Mouse (Mus musculus) liver, adult 2 months (tissue): ENCODE measurements at regions not wholly inside any gene's neighbourhood (a gene's known extent, or its start where the extent isn't known, plus 50 kb on each side); places are given as distances from the start of the nearest gene placed in this dataset.
A peak's percentile ranks its signal among the peaks of the same experiment; 100 is the strongest.

ENCODE experiments used
- DNase-seq: peaks from one replicate; pipeline ENCODE4 v3.0.0-alpha.2; 2011; ENCODE audit warnings: low read depth, low spot score; ENCODE audit errors: extremely low read depth
- H3K27ac ChIP-seq: fragments of 200-500 bp; replicated peaks from 2 replicates; pipeline ENCODE4 v1.5.1; 2012; ENCODE audit warnings: low read depth, mild to moderate bottlenecking, control low read depth, inconsistent platforms, low read length; ENCODE audit not compliant: insufficient read depth
- H3K27me3 ChIP-seq: fragments of 200-500 bp; 2 replicates; pipeline ENCODE4 v1.6.1; 2012; ENCODE audit warnings: mild to moderate bottlenecking, moderate library complexity, low read length, inconsistent platforms; ENCODE audit not compliant: control insufficient read depth, insufficient read depth
- H3K36me3 ChIP-seq: fragments of 200-500 bp; 2 replicates; pipeline ENCODE4 v1.6.1; 2012; ENCODE audit warnings: low read length, inconsistent platforms; ENCODE audit not compliant: control insufficient read depth, insufficient read depth
- H3K4me1 ChIP-seq: fragments of 200-500 bp; 2 replicates; pipeline ENCODE4 v1.6.1; 2011; ENCODE audit warnings: low read length; ENCODE audit not compliant: control insufficient read depth, insufficient read depth
- H3K4me3 ChIP-seq: fragments of 200-500 bp; 2 replicates; pipeline ENCODE4 v1.5.1; 2011; ENCODE audit warnings: low read depth, mild to moderate bottlenecking, control low read depth, low read length, moderate library complexity; ENCODE audit not compliant: insufficient read depth
- H3K79me2 ChIP-seq: fragments of 200-500 bp; 2 replicates; pipeline ENCODE4 v1.6.1; 2012; ENCODE audit warnings: inconsistent platforms, mild to moderate bottlenecking, low read length, moderate library complexity; ENCODE audit not compliant: control insufficient read depth, insufficient read depth
- H3K9ac ChIP-seq: fragments of 200-500 bp; 2 replicates; pipeline ENCODE4 v1.6.1; 2012; ENCODE audit warnings: low read depth, mild to moderate bottlenecking, control low read depth, inconsistent platforms, low read length
- CTCF ChIP-seq: fragments of 200-500 bp; IDR thresholded peaks from 2 replicates; pipeline ENCODE4 v1.5.1; 2011; ENCODE audit warnings: low read depth, low read length, control low read depth
- POLR2A ChIP-seq: fragments of 200-500 bp; IDR thresholded peaks from 2 replicates; pipeline ENCODE4 v1.6.1; 2011; ENCODE audit warnings: low read length, control low read depth; ENCODE audit not compliant: insufficient read depth; ENCODE audit errors: extremely low read depth
- WGBS: fragments of 180-500 bp; shearing (Covaris S2); methylation state at CpG from one replicate; pipeline ENCODE4 v1.1.7; 2018; 5-methylcytosine and 5-hydroxymethylcytosine counted together

GRCm38 (mm10) chr2:75559920-75560319, 99.1 kb upstream of the Hnrnpa3 start:
- no peak for TF ChIP-seq CTCF
- TF ChIP-seq POLR2A = no peak
- Histone ChIP-seq H3K27me3 (no peaks in the 10 kb centered on the region), H3K27ac (no peak overlapping the region), H3K4me3 (no peak overlapping the region), H3K79me2 (no peaks in the 10 kb centered on the region), H3K9ac (no peak overlapping the region), H3K36me3 (no peaks in the 10 kb centered on the region), H3K4me1 (peaks cover 10% of the 10 kb centered on the region)
- 80% methylated on average over 6 of the region's 6 CpGs for WGBS
- no peak for DNase-seq

GRCm38 (mm10) chr2:75563253-75563913, 95.7 kb upstream of the Hnrnpa3 start:
- 54% methylated on average over 9 of the region's 9 CpGs for WGBS
- Histone ChIP-seq H3K27me3 (no peaks in the 10 kb centered on the region), H3K27ac (no peak overlapping the region), H3K4me1 (peaks cover 6% of the 10 kb centered on the region; the same call in 1 of the 2 replicates), H3K79me2 (no peaks in the 10 kb centered on the region), H3K4me3 (no peak overlapping the region), H3K9ac (no peak overlapping the region), H3K36me3 (no peaks in the 10 kb centered on the region)
- TF ChIP-seq CTCF (no peak), POLR2A (no peak)
- DNase-seq = peak; percentile 24

- H3K36me3 ChIP-seq = no peaks in the 10 kb centered on the region
- H3K4me3 ChIP-seq = no peak overlapping the region
- H3K79me2 ChIP-seq = no peaks in the 10 kb centered on the region
- TF ChIP-seq POLR2A (no peak), CTCF (no peak)
- no peaks in the 10 kb centered on the region for H3K27me3 ChIP-seq
- H3K4me1 ChIP-seq = peaks cover 4% of the 10 kb centered on the region; the same call in 1 of the 2 replicates
- H3K27ac ChIP-seq = no peak overlapping the region
- H3K9ac ChIP-seq = no peak overlapping the region
- 47% methylated on average over 5 of the region's 5 CpGs for WGBS
- DNase-seq = peak; percentile 76
Measured at GRCm38 (mm10) chr2:75564809-75565208, 94.3 kb upstream of the Hnrnpa3 start.

- no peak for TF ChIP-seq POLR2A
- TF ChIP-seq CTCF = no peak
- peaks cover 4% of the 10 kb centered on the region; the same call in 1 of the 2 replicates for H3K4me1 ChIP-seq
- WGBS = 65% methylated on average over 4 of the region's 4 CpGs
- H3K27ac ChIP-seq = no peak overlapping the region
- H3K79me2 ChIP-seq = no peaks in the 10 kb centered on the region
- no peak for DNase-seq
- H3K4me3 ChIP-seq = no peak overlapping the region
- no peaks in the 10 kb centered on the region for H3K36me3 ChIP-seq
- H3K27me3 ChIP-seq = no peaks in the 10 kb centered on the region
- no peak overlapping the region for H3K9ac ChIP-seq
Measured at GRCm38 (mm10) chr2:75567131-75567530, 91.9 kb upstream of the Hnrnpa3 start.

GRCm38 (mm10) chr2:75569756-75570155, 89.3 kb upstream of the Hnrnpa3 start:
- Histone ChIP-seq H3K4me1 (no peaks in the 10 kb centered on the region), H3K9ac (no peak overlapping the region), H3K79me2 (no peaks in the 10 kb centered on the region), H3K27ac (no peak overlapping the region), H3K36me3 (no peaks in the 10 kb centered on the region), H3K4me3 (no peak overlapping the region), H3K27me3 (no peaks in the 10 kb centered on the region)
- WGBS = 91% methylated on average over 6 of the region's 6 CpGs
- TF ChIP-seq CTCF (no peak), POLR2A (no peak)
- no peak for DNase-seq

GRCm38 (mm10) chr2:75570246-75570645, 88.8 kb upstream of the Hnrnpa3 start:
- WGBS = 72% methylated on average over 2 of the region's 2 CpGs
- no peak for DNase-seq
- H3K36me3 ChIP-seq = no peaks in the 10 kb centered on the region

More at GRCm38 (mm10) chr2:75570246-75570645, 88.8 kb upstream of the Hnrnpa3 start:
- H3K9ac ChIP-seq = no peak overlapping the region
- no peak overlapping the region for H3K27ac ChIP-seq
- no peaks in the 10 kb centered on the region for H3K27me3 ChIP-seq
- no peaks in the 10 kb centered on the region for H3K4me1 ChIP-seq
- no peak overlapping the region for H3K4me3 ChIP-seq
- TF ChIP-seq POLR2A = no peak
- no peak for TF ChIP-seq CTCF
- no peaks in the 10 kb centered on the region for H3K79me2 ChIP-seq
